8 mouse cellular contexts compared by ENCODE assay signal in genomic region chr3:127853431-127854206, GRCm38 (mm10). TPM values are rescaled to one million over a fixed set of nuclear protein-coding genes. Genes with fewer than 3 reads are reported as not detected.
DNase-seq lines count a peak whose midpoint lies in the region; ATAC-seq and TF ChIP-seq lines count a peak whose summit lies in the region.

No protein-coding gene starts in this region.

- H3K9ac ChIP-seq in lung, embryonic 15.5 days = no peak overlapping the region

- H3K27ac ChIP-seq in lung, embryonic 15.5 days = no peak overlapping the region
- no peak overlapping the region for H3K27ac ChIP-seq in thymus, adult 2 months (ENCODE audit: control insufficient read depth, insufficient read depth, low read length)

- H3K27me3 ChIP-seq in lung, embryonic 15.5 days = no peaks in the 10 kb centered on the region
- no peaks in the 10 kb centered on the region for H3K27me3 ChIP-seq in thymus, adult 2 months (ENCODE audit: control insufficient read depth, insufficient read depth, low read length)

- no peak for TF ChIP-seq POLR2A in thymus, adult 2 months (IDR thresholded peaks at IDR 0.05; ENCODE audit: control insufficient read depth, extremely low read depth, insufficient read depth, low read length, poor library complexity)

- WGBS in lung, embryonic 15.5 days = 27% methylated on average over 15 of the region's 15 CpGs
- 57% methylated on average over 15 of the region's 15 CpGs for WGBS in thymus, adult 2 months

- ATAC-seq in hematopoietic stem cell, adult 5-6 weeks (replicated peaks in 1 of 2; ENCODE audit: insufficient read depth in 1 of 2, low FRiP score in 2 of 2, low TSS enrichment in 1 of 2, low read depth in 1 of 2, poor library complexity in 2 of 2, severe bottlenecking in 2 of 2) = peak; percentile 77 to 92
- ATAC-seq in lung, embryonic 15.5 days (ENCODE audit: borderline replicate concordance, extremely low read depth, low FRiP score, low TSS enrichment) = peak; percentile 70

- TF ChIP-seq CTCF in thymus, adult 2 months (IDR thresholded peaks at IDR 0.05; ENCODE audit: borderline replicate concordance, control insufficient read depth, extremely low read depth, insufficient read depth, low read length, poor library complexity) = peak; percentile 29; the same call in 1 of the 2 replicates

- no peaks in the 10 kb centered on the region for H3K36me3 ChIP-seq in lung, embryonic 15.5 days
- no peaks in the 10 kb centered on the region for H3K36me3 ChIP-seq in thymus, adult 2 months (ENCODE audit: control insufficient read depth, insufficient read depth, low read length)

- no peak overlapping the region for H3K4me2 ChIP-seq in lung, embryonic 15.5 days

- 0 out of 2 replicates have a peak, but pooled peaks cover 4% of the 10 kb centered on the region for H3K4me1 ChIP-seq in lung, embryonic 15.5 days
- H3K4me1 ChIP-seq in thymus, adult 2 months (replicated peaks; ENCODE audit: control insufficient read depth, insufficient read depth, low read length) = peaks cover 2% of the 10 kb centered on the region; the same call in 1 of the 2 replicates

- no peaks in the 10 kb centered on the region for H3K9me3 ChIP-seq in lung, embryonic 15.5 days

- peak; percentile 45 for DNase-seq in MN1 (ENCODE audit: low spot score)
- peak; percentile 72 for DNase-seq in cerebellum, adult 9-10 months
- peak; percentile 60 for DNase-seq in forelimb bud, embryonic 11.5 days (ENCODE audit: low read depth, low spot score)
- DNase-seq in layer of hippocampus, adult 8-10 months (ENCODE audit: low spot score in 2 of 2) = peak; percentile 19 to 64
- DNase-seq in ovary, adult 18-20 months (ENCODE audit: low spot score) = peak; percentile 8
- peak; percentile 80 for DNase-seq in thymus, adult 2 months

- no peak overlapping the region for H3K4me3 ChIP-seq in lung, embryonic 15.5 days
- no peak overlapping the region for H3K4me3 ChIP-seq in thymus, adult 2 months (ENCODE audit: control insufficient read depth, insufficient read depth, low read length)

RNA-seq across cellular contexts. Expression of gene Ap1ar, which starts 16.3 kb away (rescaled TPM):
- 57.0 and 85.6 TPM in 2 replicates for total RNA-seq in hematopoietic stem cell, adult 5-6 weeks (2017)
- total RNA-seq in layer of hippocampus, adult 8-10 months (2022) = 10 to 100 TPM; 71.5 to 88.5 (median 84.3) TPM
- polyA plus RNA-seq in lung, embryonic 15.5 days (2015; fragmentation: Nextera tagmentation; extraction: Ambion mirVana) = 50.9 and 54.8 TPM in 2 replicates
- 25.2 and 30.5 TPM in 2 replicates for polyA plus RNA-seq in thymus, adult 2 months (2012; rRNA removed)

RNA-seq across cellular contexts. Expression of gene Fam241a, which starts 42.5 kb away (rescaled TPM):
- total RNA-seq in hematopoietic stem cell, adult 5-6 weeks (2017) = 6.2 and 10.6 TPM in 2 replicates
- total RNA-seq in layer of hippocampus, adult 8-10 months (2022) = 1 to 10 TPM; 2.3 to 3.4 (median 3.1) TPM
- polyA plus RNA-seq in lung, embryonic 15.5 days (2015; fragmentation: Nextera tagmentation; extraction: Ambion mirVana) = 8.3 and 10.4 TPM in 2 replicates
- 4.8 and 5.7 TPM in 2 replicates for polyA plus RNA-seq in thymus, adult 2 months (2012; rRNA removed)

Comparison
In these comparisons a context has a peak if more than half of its experiments do, and no peak if none do; other contexts are left out.
1. DNase-seq: peak in every context shown above with its lines; median percentile 80 in thymus, adult 2 months; 72 in cerebellum, adult 9-10 months; 60 in forelimb bud, embryonic 11.5 days; 45 in MN1; 42 in layer of hippocampus, adult 8-10 months; 8 in ovary, adult 18-20 months.